Mouse (Mus musculus) brain, embryonic 18.5 days (tissue): ENCODE results near the gene Sh3tc1.

Source experiments
- DNase-seq: peaks from one replicate; pipeline ENCODE4 v3.0.0-alpha.2; 2012; ENCODE audit warnings: low read depth, low spot score

The Sh3tc1 gene

DNA sequence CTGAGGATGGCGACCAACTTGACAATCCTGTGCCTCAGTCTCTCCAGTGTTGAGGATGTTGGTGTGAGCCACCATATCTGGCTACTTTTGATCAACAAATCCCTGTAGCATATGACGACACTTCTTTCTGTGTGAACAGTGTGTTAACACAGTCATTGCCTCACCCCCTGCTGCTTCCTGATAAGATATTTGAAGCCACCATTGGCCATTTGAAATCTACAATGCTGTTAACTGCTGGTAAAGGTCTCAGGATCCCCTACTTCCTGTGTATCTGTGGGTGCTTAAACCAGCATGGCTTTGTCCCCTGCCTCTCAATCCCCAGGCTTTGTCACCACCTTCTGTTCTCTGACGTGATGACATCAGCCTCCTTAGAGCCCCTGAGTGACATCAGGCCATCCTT is 54.7 kb downstream of the Sh3tc1 start:
- no peak for DNase-seq

DNA sequence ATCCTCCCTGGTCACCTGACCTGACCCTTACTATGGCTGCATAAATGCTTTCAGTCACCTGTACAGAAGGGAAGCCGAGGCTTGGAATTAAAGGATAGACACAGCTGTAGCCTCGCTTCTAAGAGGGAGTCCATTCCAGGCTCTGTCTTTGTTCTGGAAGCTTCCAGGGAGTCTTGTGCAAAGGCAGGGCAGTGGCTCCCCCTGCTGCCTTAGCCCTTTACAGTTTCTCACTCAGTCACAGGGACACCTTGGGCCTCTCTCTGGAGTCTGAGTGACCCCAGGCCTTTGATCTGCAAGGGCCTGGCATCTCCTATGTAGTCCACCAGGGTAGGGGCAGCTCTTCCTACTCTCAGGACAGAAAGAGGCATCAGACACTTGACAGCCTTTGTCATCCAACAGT is 58.8 kb downstream of the Sh3tc1 start:
- DNase-seq: no peak

DNA sequence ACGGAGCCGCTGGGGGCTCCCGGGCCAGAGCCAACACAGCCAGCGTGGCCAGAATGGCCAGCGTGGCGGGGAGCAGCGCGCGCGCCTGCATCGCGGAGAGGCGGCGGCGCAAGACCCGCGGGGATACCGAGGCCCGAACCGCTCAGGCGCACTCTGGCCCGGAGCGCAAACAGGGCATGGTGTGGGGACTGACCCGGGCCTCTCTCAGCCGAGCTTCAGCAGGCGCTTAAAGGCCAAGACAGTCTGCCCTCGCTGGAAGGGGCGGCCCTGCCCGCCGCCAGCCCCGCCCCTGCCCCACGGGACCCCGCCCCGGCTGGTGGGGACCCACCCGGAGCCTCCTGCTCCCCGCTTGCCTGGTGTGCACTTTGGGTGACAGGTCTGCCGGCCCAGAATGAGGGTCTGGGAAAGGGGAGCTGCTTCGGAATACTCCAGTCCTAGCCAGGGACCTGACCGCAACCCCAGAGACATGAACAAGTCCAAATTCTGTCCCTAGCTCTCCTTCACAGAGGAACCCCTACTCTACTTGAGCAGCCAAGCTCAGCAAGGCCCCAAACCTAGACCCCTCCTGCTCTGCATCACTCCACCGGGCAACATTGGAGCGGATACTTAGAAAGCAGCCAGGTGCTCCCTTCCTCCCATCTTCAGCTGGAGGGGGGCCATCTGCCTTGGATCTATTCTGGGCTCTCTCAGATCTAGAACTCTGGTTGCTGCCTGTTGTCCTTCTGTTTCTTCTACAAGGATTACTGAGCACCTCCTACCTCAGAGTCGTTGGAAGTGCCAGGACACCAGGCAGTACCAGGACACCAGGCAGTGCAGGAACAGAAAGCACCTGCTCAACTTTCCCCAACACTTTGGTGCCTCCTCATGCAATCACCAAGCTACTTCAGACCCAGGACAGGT is 60.3 kb downstream of the Sh3tc1 start, which contains the start of gene Htra3:
Htra3 (minus strand) TSS at position 527 of the 900 bp plus-strand sequence.
- DNase-seq: no peak

DNA sequence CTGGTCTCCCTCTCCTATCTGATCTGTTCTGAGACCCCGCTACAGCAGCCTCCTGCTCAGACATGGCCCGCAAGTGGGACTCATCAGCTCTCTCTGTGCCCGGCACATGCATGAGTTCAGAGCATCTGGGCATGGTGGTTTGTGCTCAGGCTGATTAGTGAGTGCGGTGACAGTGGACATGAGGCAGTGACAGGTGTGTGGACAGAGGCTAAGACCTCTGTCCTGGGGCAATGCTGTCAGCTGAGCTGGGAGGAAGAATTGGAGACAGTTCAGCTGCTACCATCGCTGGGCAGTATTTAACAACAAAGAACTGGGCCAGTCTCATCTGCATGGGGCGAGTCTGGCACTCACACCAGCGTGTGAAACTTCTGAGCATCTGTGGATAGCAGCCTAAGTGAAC is 62.8 kb downstream of the Sh3tc1 start:
- DNase-seq: no peak

DNA sequence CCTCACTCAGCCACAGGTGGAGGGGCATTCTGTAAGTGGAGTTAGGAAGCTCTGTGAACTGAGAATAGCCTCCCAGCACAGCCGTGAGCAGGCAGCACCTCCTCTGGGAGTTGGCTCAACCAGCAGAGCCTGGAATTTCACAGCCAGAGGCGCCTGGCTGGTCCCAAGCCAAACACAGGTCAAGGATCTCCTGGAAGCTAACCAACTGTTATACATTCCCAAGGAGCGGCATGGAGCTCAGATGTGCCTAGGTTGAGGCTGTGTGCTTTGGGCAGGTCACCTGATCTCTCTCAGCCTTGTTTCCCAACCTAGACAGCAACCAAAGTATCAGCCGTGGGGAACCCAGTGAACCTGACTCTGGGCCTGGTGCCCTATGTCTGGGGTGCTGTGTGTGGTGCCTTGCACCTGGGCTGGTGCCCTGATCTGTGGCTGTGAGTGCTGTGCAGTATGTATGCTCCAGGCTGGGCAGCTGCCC is 65.7 kb downstream of the Sh3tc1 start:
- no peak for DNase-seq

DNA sequence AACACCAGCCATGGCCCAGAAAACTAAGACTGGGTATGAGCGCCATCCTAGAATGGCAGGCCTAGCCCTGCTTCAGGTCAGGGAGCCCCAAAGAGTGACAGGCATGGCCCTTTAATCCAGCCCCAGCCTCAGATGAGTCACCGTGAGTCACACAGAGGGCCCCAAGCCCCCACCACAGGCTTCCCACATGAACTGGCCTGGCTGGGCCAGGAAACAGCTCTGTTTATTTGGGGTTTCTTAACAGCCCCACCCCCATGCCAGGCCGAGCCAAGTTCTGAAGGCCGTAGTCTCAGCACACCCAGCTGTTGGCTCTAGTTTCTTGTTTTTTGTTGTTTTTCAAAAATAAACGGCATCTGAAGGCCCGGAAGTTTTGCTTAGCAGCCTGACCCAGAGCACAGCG is 66.7 kb downstream of the Sh3tc1 start:
- peak; percentile 14 for DNase-seq

DNA sequence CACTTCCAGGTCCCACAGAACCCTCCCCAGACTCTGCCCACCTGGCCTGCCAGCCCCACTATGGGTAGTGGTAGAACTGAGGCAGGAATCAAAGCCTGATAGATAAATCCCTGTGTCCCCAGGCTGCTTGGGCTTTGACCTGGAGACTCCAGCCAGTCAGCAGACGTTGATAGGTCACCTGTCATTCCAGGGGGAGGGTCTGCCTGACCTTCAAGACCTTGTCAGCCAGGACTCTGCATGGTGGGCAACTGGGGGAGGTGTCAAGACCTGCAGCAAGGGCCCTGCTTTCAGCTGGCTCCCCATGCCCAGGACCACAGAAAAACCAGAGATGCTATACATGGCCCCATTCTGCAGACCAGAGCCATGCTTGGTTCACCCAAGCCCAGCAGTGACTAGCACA is 67.2 kb downstream of the Sh3tc1 start:
- no peak for DNase-seq

DNA sequence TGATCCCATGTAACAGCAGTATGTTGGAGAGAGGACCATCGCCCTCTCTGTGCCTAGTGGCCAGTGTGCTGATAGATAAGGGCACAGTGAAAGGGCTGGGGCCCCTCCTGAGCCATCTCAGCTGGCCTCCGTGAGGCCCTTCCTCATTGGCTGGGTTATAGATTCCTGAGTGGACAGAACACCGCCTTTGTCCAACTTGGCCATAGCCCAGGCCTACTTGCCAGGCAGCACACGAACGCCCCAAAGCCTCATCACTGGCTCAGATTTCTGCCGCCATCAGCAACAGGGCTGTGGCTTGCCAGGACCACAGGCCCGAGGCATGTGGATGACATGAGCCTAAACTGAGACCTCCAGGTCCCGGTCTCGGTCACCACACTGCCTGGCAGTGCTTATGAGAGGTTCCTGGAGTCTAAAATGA is 68.3 kb downstream of the Sh3tc1 start:
- DNase-seq: peak; percentile 20

DNA sequence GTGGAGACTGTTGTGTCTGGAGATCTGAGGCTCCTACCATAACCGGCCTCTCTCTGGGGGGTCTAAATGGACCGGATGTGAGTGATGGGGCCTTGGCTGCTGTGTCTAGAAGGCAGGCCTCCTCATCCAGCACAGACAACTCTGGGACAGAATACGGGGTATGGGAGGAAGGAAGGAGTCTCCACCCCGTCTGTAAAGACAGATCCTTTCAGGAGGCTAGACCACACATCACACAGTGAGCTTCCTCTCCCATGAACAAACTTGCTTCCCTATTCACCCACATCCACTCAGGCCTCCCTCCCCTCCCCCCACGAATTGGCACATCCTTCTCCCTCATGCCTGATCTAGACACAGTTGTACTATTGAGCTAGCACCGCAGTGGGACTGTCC is 69.4 kb downstream of the Sh3tc1 start:
- no peak for DNase-seq

DNA sequence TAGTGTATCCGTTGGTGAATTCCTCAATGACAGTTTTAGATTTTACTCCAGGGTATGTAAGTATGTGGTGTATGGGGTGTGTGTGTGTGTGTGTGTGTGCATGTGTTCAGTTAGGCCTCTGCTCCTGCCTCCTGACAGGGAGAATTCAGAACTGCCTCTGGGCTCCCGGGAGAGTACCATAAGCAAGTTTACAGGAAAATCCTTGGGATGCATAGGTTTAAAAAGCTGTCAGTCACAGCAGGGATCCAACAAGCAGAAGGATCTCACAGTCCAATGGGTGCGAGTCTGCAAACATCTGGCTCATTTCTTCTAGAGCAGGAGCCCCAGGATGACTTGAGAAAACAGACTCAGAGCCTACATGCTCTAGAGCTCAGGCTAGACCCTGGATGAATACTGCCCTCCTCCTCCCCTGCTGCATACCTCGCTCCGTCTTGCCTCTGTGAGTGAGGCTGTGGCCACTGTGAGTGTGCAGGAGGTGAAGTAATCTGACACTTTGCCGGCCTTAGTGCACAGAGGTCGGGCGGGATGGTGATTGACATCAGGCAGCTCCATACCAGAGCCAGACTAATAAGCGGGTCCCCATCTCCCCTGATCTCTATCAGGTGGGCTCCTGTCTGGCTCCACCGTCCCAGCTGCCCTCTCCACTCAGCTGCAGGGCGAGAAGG is 69.9 kb downstream of the Sh3tc1 start:
- DNase-seq: no peak

DNA sequence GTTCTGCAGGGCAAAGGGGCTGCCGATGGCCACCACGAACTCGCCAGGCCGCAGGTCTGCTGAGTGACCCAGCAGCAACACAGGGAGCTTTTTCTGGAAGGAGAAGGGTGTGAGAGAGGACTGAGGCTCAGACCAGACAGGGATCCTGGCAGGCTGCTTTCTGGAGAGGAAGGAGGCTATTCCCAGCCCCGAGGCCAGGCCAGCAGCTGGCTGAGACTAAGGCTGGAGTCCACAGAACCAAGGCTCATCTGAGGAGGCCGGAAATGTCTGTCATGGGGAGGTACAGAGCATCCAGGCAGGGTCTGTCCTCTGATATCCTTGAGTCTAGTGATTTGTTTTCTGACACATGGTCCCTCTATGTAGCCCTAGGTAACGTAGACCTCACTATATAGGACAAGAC is 73.6 kb downstream of the Sh3tc1 start:
- DNase-seq: no peak

DNA sequence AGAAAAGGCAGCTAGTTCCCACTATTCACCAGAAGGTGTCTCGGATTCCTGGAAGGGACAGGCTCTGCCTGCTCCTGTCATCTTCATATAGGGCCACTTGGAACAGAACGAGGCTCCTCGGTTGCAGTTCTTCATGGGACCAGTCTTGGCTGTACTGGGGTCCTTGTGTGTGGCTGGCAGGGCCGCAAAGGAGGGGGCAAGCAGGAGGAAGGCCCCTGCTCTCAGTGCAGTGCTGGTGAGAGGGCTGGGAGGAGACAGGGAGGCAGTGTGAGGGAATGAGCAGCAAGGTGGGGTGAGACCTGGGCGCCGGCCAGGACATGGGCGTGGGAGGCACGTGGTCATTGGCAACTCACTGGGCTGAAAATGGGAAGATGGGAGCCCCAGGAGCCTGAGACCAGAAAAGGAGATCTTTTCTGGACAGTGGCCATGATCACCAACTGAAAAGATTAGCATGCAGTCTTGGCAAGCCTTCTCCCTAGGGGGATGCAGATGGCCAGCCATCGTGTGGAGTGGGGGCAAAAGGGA is 77.7 kb downstream of the Sh3tc1 start:
- no peak for DNase-seq

DNA sequence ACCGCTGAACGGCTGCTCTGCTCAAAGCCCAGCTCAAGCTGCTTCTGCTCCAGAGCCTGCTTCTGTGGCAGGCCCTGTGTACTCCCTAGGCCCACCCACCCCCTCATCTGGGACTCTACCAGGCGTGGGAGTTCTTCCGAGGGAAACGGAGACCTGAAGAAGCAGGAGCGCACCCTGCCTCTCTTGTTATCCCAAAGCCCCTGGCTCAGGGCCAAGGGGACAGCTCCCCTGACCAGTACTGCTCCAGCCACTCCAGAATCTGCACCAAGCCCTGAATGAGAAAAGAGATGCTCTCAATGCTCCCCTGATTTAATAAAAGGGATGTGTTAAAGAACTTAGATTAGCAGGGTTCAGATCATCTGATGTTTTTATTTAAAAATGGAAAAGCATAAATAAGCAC is 78.6 kb downstream of the Sh3tc1 start:
- no peak for DNase-seq

DNA sequence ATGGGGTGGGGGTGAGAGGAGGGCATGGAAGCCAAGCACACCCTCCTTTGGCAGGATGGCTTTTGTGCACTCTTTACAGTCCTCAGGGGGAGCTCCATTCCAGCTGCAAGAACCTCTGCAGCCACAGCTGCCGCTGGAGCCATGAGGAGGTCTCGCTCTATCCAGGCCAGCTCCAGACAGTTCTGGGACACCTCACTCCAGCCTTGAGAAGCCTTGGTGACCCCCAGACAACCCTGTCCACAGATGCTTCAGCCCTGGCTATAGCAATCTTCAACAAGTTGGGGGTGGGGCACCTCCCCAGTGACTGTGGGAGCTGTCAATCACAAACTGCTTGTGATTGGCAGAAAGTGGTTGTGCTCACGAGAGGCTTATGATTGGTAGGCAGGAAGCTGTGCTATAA is 80.3 kb downstream of the Sh3tc1 start:
- no peak for DNase-seq

DNA sequence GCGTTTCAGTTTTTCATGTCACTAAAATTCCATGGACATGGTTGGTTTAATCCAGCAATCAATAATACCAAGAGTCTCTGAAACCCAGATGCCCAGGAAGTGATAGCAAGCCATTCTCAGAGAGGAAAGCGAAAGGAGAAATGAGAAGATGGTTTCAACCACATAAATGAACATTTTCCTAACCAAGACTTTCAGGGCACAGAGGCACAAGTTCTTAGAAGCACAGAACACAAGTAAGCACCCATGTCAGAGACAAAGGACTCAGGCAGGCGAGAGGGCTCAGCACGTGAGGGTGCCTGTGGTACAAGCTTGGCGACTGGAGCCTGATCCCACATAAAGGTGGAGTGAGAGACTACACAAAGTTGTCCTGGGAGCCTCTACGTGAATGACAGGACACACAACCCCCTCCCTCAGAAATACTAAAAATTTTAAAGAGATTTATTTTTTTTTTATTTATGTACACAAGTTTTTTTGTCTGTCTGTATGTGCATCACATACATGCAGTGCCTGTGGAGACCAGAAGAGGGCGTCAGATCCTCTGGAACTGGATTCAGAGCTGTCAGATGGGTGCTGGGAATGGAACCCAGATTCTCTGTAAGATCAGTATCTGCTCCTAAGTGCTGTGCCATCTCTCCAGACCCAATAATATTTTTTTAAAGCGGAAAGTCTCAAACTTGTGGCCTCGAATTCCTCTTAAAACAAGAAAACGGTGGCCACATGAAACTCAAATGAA is 83.9 kb downstream of the Sh3tc1 start:
- DNase-seq: no peak

DNA sequence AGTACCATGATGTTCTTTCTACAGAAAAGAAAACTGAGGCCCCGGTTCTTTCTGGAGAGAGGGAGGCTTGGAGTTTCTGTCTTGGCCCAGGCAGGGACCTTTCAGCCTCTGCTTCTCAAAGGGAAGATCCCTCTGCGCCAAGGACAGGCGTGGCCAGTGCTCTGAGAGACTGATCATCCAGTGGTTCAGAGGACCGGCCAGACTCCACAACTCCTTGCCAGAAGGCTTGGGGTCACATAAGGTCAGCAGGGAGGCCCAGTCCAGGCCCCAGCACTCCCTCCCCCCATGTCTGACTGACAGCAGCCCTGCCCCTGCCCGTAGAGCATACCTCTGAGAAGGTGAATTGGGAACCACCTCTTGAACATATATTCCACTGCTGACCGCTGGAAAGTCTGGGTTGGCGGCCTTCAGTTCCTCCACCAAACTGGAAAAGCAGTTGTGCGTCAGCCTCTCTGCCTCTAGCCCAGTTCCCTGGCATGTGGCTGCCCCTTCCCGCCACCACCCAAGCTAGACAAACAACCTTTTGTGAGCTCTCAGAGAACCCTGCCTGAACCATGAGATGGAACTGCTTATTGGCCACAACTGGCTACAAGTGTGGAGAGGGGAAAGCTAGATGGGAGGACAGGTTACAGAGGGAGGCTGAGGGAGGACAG is 85.9 kb downstream of the Sh3tc1 start:
- no peak for DNase-seq

DNA sequence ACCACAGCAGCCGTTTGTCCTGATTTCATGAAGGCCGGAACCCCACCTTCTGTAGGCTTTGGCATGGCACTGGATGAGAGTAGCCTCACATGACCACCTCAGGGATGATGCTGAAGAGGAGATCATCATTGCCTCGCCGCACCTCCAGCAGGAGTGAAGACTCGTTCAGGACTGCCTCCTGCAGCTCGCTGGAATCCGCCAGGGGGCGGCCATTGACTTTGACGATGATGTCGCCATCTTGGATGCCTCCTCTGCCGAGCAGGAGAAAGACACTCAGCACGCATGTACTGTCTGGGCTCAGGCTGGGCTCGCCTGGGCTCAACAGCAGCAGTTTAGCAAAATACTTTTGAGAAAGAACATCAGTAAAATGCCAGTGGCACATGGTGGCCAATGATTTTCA is 86.9 kb downstream of the Sh3tc1 start:
- no peak for DNase-seq

DNA sequence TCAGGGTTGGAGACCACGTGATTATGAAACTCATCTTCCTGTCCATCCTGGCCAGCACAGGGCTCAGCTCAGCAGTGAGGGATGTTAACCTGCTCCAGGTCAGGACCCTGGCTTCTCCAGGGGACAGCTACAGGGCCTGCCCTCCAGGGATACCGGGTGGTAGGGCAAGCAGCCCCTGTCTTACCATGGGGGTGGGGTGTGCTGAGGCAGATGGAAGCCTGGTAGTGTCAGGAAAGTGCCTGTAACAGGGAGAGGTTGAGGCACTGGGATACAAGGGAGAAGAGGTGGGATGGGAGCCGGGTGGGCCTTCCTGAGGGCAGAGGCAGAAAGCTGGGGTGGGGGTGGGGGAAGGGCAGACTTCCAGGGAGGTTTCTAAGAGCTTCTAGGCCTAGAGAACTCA is 87.5 kb downstream of the Sh3tc1 start:
- no peak for DNase-seq

DNA sequence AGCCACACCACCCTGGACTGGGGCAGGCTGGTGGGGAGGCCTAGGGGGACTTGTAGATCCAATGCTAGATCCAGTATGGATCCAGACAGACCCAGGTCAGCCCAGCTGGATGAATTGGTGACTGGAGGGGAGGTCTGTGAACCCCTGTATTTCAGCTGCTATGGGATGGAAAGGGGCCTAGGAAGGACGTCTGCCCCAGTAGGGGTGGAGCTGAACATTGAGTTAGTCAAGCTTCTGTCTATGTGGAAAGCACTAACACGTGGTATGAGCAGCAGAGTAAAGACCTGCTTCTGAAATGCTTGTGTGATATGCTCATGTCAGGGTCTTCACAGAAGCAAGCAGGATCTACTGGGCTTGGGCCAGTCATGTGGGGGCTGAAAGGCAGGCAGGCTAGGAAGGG is 91.6 kb downstream of the Sh3tc1 start:
- no peak for DNase-seq

DNA sequence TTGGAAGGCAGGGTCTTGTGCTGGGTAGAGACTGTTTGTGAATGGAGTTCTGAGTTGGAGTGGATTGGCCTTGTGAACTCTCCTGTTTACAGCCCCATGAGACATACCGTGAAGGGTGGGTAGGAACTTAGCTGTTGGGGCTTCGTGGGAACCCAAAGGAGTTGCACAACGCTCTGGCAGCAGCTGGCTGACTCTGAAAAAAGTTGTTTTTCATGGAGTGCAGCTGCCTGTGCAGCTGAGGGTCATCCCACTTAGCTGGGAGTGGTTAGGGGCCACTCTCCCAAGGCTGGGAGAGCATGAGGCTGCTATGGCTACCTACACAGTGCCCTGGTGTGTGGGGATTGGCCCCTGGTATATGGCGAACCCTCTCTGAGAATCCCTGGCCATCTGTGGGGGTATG is 92.2 kb downstream of the Sh3tc1 start:
- DNase-seq: no peak
